Mouse (Mus musculus) gonadal fat pad, adult 2 months (tissue): ENCODE results near the gene BC048403. TPM values are rescaled to one million over a fixed set of nuclear protein-coding genes. Genes with fewer than 3 reads are reported as not detected.

Source experiments
- polyA plus RNA-seq: library from polyadenylated mRNA; depleted of rRNA; stranded (reverse); fragments of >200 nt; gene quantifications from 2 replicates; pipeline ENCODE4 v1.2.3, GENCODE M21; 2012; rRNA removed

Gene BC048403
- polyA plus RNA-seq, 1 experiment: 7.1 TPM

Other genes with a start within 250 kb of the BC048403 start
- gene Tbk1, start 153.2 kb upstream of the BC048403 start, polyA plus RNA-seq: 15.1 and 20.3 TPM in 2 replicates
- gene Xpot, start 113.6 kb upstream of the BC048403 start, polyA plus RNA-seq: 85.9 and 105 TPM in 2 replicates
- gene D930020B18Rik, start 98.3 kb upstream of the BC048403 start, polyA plus RNA-seq: 0.11 TPM in 1 of 2 replicates, not detected in the other